8 mouse cellular contexts compared by ENCODE assay signal in the genomic region with DNA sequence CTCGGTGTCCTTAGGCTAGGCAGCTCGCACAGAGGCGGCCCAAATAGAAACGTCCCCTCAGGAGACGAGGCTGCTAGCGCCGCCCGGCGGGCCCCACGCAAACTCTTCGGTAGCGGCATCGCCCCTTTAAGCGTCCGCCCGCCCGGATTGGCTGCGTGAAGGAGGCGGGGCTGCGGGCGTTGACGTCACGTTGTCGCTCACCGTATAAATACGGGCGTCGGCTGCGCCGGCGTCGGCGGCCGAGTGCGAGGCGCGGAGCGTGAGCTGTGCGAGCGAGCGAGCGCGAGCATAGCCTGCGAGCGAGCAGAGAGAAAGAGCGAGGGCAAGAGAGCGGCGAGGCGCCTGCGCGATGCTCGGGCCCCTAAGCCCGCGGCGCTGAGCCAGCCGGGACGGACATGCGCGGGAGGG. TPM values are rescaled to one million over a fixed set of nuclear protein-coding genes. Genes with fewer than 3 reads are reported as not detected.
DNase-seq lines count a peak whose midpoint lies in the region; ATAC-seq lines count a peak whose summit lies in the region.

No protein-coding gene starts in this region.

- DNase-seq in T-cell, adult 2 months (ENCODE audit: low spot score): peak; percentile 96
- DNase-seq in cerebellum, postnatal 14 days: peak; percentile 99
- DNase-seq in gastrocnemius, adult 18-20 months (ENCODE audit: low spot score): peak; percentile 97
- peak; percentile 86 for DNase-seq in left cerebral cortex, adult 11 months (ENCODE audit: low spot score)
- DNase-seq in lung, postnatal 36 days: peak; percentile 95
- DNase-seq in retina, postnatal 1 day: peak; percentile 98
- peak; percentile 99 for DNase-seq in thymus, postnatal 4 days

- H3K27ac ChIP-seq in hindbrain, embryonic 16.5 days (ENCODE audit: low read depth, low read length): peak overlapping the region; percentile 96

- H3K4me1 ChIP-seq in hindbrain, embryonic 16.5 days (ENCODE audit: control insufficient read depth, insufficient read depth, low read depth, low read length): peaks cover 10% of the 10 kb centered on the region

- H3K36me3 ChIP-seq in hindbrain, embryonic 16.5 days (ENCODE audit: control insufficient read depth, insufficient read depth, low read length): no peaks in the 10 kb centered on the region

- H3K4me3 ChIP-seq in hindbrain, embryonic 16.5 days (ENCODE audit: low read length): peak overlapping the region; percentile 73

- H3K9ac ChIP-seq in hindbrain, embryonic 16.5 days (ENCODE audit: low read depth, low read length): peak overlapping the region; percentile 89

- peak overlapping the region; percentile 82 for H3K4me2 ChIP-seq in hindbrain, embryonic 16.5 days (ENCODE audit: low read length)

- peak; percentile 97 for ATAC-seq in hindbrain, embryonic 16.5 days

- no peaks in the 10 kb centered on the region for H3K9me3 ChIP-seq in hindbrain, embryonic 16.5 days (ENCODE audit: control insufficient read depth, low read length)

- H3K27me3 ChIP-seq in hindbrain, embryonic 16.5 days (replicated peaks; ENCODE audit: control insufficient read depth, insufficient read depth, low read length): no peaks in the 10 kb centered on the region

- WGBS in hindbrain, embryonic 16.5 days: under 1% methylated on average over 48 of the region's 59 CpGs

RNA-seq across cellular contexts. Expression of a gene that starts 1.1 kb away (rescaled TPM):
- 10 to 100 TPM; 24.9 to 35.9 TPM for total RNA-seq in gastrocnemius, adult 18-20 months (2021)
- 27.2 and 32.1 TPM in 2 replicates for polyA plus RNA-seq in hindbrain, embryonic 16.5 days (2015; fragmentation: Nextera tagmentation; extraction: Ambion mirVana)

RNA-seq across cellular contexts. Expression of a gene that starts 59.4 kb away (rescaled TPM):
- 100 to 1,000 TPM; 750 to 787 TPM for total RNA-seq in gastrocnemius, adult 18-20 months (2021)
- polyA plus RNA-seq in hindbrain, embryonic 16.5 days (2015; fragmentation: Nextera tagmentation; extraction: Ambion mirVana): 390 and 413 TPM in 2 replicates

RNA-seq across cellular contexts. Expression of a gene that starts 59.5 kb away (rescaled TPM):
- total RNA-seq in gastrocnemius, adult 18-20 months (2021): under 1 TPM; 0.21 to 0.46 TPM
- 0.36 and 0.40 TPM in 2 replicates for polyA plus RNA-seq in hindbrain, embryonic 16.5 days (2015; fragmentation: Nextera tagmentation; extraction: Ambion mirVana)

Comparison
In these comparisons a context has a peak if more than half of its experiments do, and no peak if none do; other contexts are left out.
1. Peak in every context shown above with its lines: DNase-seq, ATAC-seq, H3K4me3 ChIP-seq and H3K27ac ChIP-seq.